Mouse (Mus musculus): Measurements from ENCODE around the gene A530084C06Rik.

GRCm38 (mm10) chr13:31567099-31567498, 8.0 kb upstream of the A530084C06Rik start:
- no peak for TF ChIP-seq POLR2A (IDR thresholded peaks at IDR 0.05; ENCODE audit: low read depth, low read length)
- no peak for TF ChIP-seq CTCF (IDR thresholded peaks at IDR 0.05; ENCODE audit: extremely low read depth, insufficient read length, insufficient replicate concordance, low read depth, low read length)

Measured in small intestine, adult 2 months (tissue).